Mouse (Mus musculus): ENCODE data around the gene Gm26741. TPM values are rescaled to one million over a fixed set of nuclear protein-coding genes. Genes with fewer than 3 reads are reported as not detected.

Gm26741 gene
- polyA plus RNA-seq, 1 experiment from 2014 or later, result not detected

DNA sequence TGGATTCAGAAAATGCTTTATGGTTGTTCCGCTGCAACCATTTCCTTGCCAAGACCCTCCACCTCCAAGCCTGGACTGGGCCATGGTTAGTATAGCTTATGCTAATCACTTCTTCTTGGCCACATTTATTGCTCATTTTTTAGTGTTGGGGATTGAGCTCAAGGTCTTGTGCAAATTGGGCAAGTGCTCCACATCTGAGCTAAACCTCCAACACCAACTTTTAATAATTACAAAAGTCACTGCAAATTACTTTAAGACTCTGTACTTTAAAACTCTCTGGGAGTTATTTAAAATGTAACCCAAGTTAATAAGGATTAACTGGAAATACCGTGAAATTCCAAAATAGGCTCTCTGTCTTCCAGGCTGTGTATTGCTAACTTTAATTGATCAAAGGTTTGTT is 49.0 kb downstream of the Gm26741 start:
- no peaks in the 10 kb centered on the region for H3K36me3 ChIP-seq (ENCODE audit: control insufficient read depth, insufficient read depth)

More for the DNA sequence above, 49.0 kb downstream of the Gm26741 start:
- Histone ChIP-seq H3K4me3 (ENCODE audit: low read depth, low read length) (no peak overlapping the region), H3K9ac (ENCODE audit: low read depth, low read length) (no peak overlapping the region), H3K4me2 (ENCODE audit: low read depth, low read length) (no peak overlapping the region), H3K27ac (ENCODE audit: low read length) (no peak overlapping the region), H3K4me1 (ENCODE audit: control insufficient read depth, low read depth, low read length) (no peaks in the 10 kb centered on the region), H3K9me3 (replicated peaks; ENCODE audit: control insufficient read depth, low read length) (no peaks in the 10 kb centered on the region), H3K27me3 (ENCODE audit: control insufficient read depth, insufficient read depth, low read depth, low read length) (no peaks in the 10 kb centered on the region)
- 80% methylated on average over 2 of the region's 2 CpGs for WGBS (ENCODE audit: insufficient replicate concordance)
- ATAC-seq (ENCODE audit: low read depth), result no peak

Other genes starting within 250 kb of the Gm26741 start
- 0.04 TPM in 2 replicates for gene Ros1, start 163.5 kb upstream of the Gm26741 start, polyA plus RNA-seq (2015; fragmentation: Nextera tagmentation; extraction: Ambion mirVana)
- gene Dcbld1, start 125.1 kb upstream of the Gm26741 start, polyA plus RNA-seq (2015; fragmentation: Nextera tagmentation; extraction: Ambion mirVana), result 4.2 and 4.4 TPM in 2 replicates
- gene Gopc, start 23.4 kb downstream of the Gm26741 start, polyA plus RNA-seq (2015; fragmentation: Nextera tagmentation; extraction: Ambion mirVana), result 4.7 and 5.0 TPM in 2 replicates
- gene Nepn, start 30.2 kb downstream of the Gm26741 start, polyA plus RNA-seq (2015; fragmentation: Nextera tagmentation; extraction: Ambion mirVana), result 0.14 TPM in 1 of 2 replicates, not detected in the other
- gene Nus1, start 58.8 kb downstream of the Gm26741 start, polyA plus RNA-seq (2015; fragmentation: Nextera tagmentation; extraction: Ambion mirVana), result 4.1 and 4.3 TPM in 2 replicates

Data from liver, embryonic 16.5 days (tissue).